Mouse (Mus musculus): ENCODE results near the gene Zfp597.
"Not testable (repeated sequence)": the region's sequence is repeated elsewhere in the genome, so short reads cannot be mapped to it uniquely, and the experiment has no call there.

Zfp597 gene

GRCm38 (mm10) chr16:3859254-3859653 is 25.1 kb downstream of the Zfp597 start:
- no peak for DNase-seq (ENCODE audit: low read depth, low spot score)

GRCm38 (mm10) chr16:3855776-3856175 is 28.6 kb downstream of the Zfp597 start:
- DNase-seq (ENCODE audit: low read depth, low spot score) = no peak

DNA sequence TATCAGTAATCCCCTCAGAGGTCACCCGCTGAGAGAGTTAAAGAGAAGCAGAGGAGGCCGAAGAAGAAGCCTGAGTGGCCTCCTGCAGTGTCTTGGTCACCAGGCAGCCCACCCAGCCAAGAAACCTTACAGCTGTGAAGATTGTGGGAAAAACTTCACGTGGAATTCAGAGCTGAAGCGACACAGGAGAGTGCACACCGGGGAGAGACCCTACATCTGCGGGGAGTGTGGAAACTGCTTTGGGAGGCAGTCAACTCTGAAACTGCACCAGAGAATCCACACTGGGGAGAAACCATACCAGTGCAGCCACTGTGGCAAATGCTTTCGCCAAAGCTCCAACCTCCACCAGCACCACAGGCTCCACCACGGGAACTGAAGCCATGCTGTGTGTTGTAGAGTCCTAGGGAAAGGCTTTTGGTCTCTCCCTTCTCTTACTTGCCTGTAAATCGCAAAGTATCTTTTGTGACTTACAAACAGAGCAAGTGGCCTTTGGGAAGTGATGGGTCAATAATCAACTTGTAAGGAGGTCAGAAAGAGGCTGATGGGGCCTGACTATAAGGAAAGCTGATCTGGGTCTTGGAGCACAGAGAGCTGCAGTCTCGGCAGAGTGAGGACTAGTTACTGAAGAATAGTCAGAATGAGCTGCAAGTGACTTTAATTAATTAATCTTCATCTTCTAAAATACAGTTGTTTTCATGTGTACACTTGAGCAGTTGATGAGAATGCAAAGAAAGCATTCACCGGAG is 29.8 kb downstream of the Zfp597 start:
- no peak for DNase-seq (ENCODE audit: low read depth, low spot score)

- peak; percentile 52 for DNase-seq (ENCODE audit: low read depth, low spot score)
Measured at GRCm38 (mm10) chr16:3852586-3852985, 31.8 kb downstream of the Zfp597 start.

GRCm38 (mm10) chr16:3851301-3851700 is 33.1 kb downstream of the Zfp597 start:
- not testable (repeated sequence) for DNase-seq (ENCODE audit: low read depth, low spot score)

GRCm38 (mm10) chr16:3848416-3848815 is 35.9 kb downstream of the Zfp597 start:
- no peak for DNase-seq (ENCODE audit: low read depth, low spot score)

DNA sequence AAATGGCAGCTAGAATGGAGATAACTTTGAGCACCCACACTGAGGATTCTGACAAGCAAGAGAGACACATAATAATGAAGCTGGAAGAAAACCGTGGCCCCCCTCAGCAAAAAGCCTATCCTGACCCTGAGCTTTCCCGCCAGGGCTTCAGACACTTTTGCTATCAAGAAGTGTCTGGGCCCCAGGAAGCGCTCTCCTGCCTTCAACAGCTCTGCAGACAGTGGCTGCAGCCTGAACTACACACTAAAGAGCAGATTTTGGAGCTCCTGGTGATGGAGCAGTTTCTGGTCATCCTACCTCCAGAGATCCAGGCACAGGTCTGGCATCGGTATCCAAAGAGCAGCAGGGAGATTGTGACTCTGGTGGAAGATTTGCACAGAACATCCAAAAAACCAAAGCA is 36.5 kb downstream of the Zfp597 start:
- peak; percentile 56 for DNase-seq (ENCODE audit: low read depth, low spot score)

DNA sequence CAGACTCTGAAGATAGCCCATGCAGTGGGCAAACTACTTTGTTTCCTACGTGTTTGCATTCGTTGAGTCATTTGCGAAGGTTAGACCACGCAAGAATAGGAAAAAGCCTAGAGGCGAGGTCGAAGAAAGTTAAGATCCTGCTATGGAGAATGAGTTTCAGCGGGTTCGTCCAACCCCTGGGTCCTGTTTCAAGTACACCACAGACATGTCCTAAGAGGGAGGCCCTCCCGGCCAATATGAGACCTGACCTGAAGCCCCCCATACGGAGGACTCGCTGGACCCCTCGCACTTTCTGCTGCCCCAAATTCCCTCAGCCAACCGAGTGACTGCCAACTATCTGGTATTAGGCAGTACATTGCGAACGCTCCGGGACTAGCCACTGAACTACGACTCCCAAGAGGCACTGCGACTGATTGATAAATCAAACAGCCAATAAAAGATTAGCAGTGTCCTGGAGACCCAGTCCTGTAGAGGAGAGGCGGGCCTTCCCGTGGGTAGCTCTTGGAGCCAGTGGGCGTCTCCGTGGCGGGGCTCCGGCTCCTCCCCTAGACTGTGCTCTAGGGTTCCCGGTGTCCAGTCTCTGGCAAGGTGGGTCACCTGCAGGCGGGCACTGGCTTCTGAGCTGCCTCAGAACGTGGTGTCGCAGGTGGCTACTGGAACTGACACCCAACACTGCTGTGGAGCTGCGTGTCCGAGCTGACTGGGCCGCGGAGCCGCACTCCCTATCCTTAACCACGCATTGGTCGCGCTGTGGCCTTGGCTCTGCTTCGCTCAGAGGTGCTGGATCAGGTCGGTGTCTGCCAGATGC is 37.4 kb downstream of the Zfp597 start, which contains the start of gene Zfp174:
Gene Zfp174 (plus strand): TSS at position 558 of the 808 bp plus-strand sequence.
- DNase-seq (ENCODE audit: low read depth, low spot score) = peak; percentile 97

GRCm38 (mm10) chr16:3843796-3844195 is 40.6 kb downstream of the Zfp597 start:
- no peak for DNase-seq (ENCODE audit: low read depth, low spot score)

DNA sequence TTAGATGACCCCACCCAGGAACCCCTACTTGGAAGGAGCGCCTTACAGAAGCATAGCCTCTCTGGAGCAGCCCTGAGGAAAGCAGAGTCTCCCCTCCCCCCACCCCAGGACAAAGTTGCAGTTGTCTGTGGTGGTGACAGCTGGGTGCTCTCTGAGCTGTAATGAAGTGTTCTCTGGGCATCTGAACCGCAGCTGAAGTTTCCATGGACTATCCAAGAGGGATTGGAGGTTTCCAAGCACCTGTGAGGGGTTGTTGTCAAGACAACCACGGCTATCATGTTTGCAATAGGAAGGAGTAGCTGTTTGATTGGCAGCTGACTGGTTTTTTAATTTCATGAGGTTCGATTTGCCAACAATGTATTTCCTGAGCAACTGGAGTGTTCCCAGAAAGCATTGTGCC is 41.4 kb downstream of the Zfp597 start:
- peak; percentile 38 for DNase-seq (ENCODE audit: low read depth, low spot score)

- peak; percentile 72 for DNase-seq (ENCODE audit: low read depth, low spot score)
Measured at GRCm38 (mm10) chr16:3839157-3839885, 45.0 kb downstream of the Zfp597 start.

DNA sequence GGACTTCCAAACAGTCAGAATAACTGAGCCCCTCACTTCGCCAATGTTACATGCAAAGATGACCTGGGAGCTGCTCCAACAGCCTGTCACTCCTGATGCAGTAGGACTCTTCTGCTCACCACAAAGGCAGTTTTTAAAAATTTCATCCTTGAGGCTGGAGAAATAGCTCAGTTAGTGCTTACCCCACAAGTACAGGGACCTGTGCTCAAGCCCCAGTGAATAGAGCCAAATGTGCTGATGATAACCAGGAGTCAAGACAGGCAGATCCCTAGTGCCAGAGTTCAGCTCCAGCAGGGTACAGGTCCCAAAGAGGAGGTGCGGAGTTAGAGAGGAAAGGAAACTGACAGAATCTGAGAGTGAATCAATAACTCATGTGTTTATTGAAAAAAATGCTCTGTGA is 48.9 kb downstream of the Zfp597 start:
- no peak for DNase-seq (ENCODE audit: low read depth, low spot score)

DNA sequence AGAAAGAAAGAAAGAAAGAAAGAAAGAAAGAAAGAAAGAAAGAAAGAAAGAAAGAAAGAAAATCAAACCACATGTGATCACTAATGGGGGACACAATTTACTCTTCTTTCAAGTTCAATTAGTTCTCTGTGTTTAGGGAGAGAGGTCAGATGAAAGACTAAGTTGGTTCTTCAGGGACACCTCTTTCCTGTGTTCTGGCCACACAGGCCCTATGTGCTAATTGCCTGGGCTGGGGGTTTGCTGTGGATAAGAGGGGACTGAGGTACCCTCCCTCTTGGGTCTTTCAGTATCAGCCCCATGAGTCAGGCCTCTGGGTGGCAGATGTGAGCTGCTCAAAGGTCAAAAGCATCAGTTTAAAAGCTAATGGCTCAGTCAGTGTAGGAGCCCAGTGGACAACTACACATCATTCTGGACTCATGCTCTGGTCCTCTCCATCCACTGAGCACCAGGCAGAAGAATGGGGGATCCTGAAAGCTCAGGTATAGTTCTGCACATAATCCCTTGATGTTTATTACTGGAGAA is 53.7 kb downstream of the Zfp597 start, which contains the start of gene Olfr15:
Gene Olfr15 (plus strand): TSS at position 291 of the 522 bp plus-strand sequence.
- DNase-seq (ENCODE audit: low read depth, low spot score) = peak; percentile 38

- no peak for DNase-seq (ENCODE audit: low read depth, low spot score)
Measured at GRCm38 (mm10) chr16:3829727-3830126, 54.6 kb downstream of the Zfp597 start.

DNA sequence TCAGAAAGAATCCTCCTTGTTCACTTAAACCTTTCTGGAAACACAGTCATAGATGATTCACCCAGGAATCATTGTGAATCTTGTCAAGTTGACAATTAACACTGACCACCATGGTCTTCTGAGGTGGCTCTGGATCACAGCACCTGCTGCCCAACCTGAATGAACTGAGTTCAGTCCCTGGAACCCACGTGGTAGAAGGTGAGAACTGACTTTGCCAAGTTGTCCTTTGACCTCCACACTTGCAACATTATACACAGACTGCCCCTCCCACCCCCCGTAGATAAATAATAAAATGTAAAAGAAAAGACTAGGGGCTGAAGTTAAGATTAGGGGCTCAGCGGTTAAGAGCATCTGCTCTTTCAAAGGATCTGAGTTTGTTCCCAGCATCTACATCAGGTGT is 56.3 kb downstream of the Zfp597 start:
- DNase-seq (ENCODE audit: low read depth, low spot score) = no peak

GRCm38 (mm10) chr16:3820202-3820601 is 64.2 kb downstream of the Zfp597 start:
- no peak for DNase-seq (ENCODE audit: low read depth, low spot score)

GRCm38 (mm10) chr16:3814667-3815066 is 69.7 kb downstream of the Zfp597 start:
- DNase-seq (ENCODE audit: low read depth, low spot score) = not testable (repeated sequence)
